Mouse (Mus musculus) large intestine, adult 2 months (tissue): Measurements from ENCODE around the gene Etv5. TPM values are rescaled to one million over a fixed set of nuclear protein-coding genes. Genes with fewer than 3 reads are reported as not detected.
"Not testable (repeated sequence)": the region's sequence is repeated elsewhere in the genome, so short reads cannot be mapped to it uniquely, and the experiment has no call there.

Experiments
- DNase-seq: peaks from one replicate; pipeline ENCODE4 v3.0.0-alpha.2; 2012; ENCODE audit warnings: low read depth, low spot score
- WGBS: fragments of 180-500 bp; shearing (Covaris S2); methylation state at CpG from one replicate; pipeline ENCODE4 v1.1.7; 2018; 5-methylcytosine and 5-hydroxymethylcytosine counted together
- polyA plus RNA-seq: library from polyadenylated mRNA; depleted of rRNA; stranded (reverse); fragments of >200 nt; gene quantifications from 2 replicates; pipeline ENCODE4 v1.2.3, GENCODE M21; 2012; rRNA removed

Etv5 gene
- polyA plus RNA-seq, 1 experiment = 4.8 TPM

GRCm38 (mm10) chr16:22354177-22354576 lies 85.3 kb downstream of the Etv5 start:
- 91% methylated on average over 5 of the region's 5 CpGs for WGBS
- not testable (repeated sequence) for DNase-seq

- WGBS = 61% methylated on average over 3 of the region's 3 CpGs
These were observed 85.9 kb downstream of the Etv5 start for GRCm38 (mm10) chr16:22353639-22354038.

DNA sequence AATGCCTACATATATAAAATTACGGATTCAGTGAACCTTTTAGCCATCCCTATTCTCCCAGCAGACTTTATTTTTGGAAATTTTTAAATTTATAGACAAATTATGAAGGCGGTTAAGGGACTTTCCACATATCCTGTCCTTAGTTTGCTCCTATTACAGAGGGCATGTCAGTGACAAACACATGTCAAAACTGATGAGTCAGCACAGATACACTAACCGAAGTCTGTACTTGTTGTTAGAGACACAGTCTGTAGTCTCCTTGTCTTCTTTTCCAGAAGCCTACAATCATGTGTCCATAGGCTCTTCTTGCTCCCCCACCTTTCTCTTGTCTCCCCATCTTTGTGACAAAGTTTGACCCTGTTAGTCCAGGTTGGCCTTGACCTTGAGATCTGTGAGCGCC lies 88.3 kb downstream of the Etv5 start:
- WGBS = 90% methylated on average over 4 of the region's 4 CpGs
- no peak for DNase-seq

More at GRCm38 (mm10) chr16:22353639-22354038, 85.9 kb downstream of the Etv5 start:
- DNase-seq = no peak

DNA sequence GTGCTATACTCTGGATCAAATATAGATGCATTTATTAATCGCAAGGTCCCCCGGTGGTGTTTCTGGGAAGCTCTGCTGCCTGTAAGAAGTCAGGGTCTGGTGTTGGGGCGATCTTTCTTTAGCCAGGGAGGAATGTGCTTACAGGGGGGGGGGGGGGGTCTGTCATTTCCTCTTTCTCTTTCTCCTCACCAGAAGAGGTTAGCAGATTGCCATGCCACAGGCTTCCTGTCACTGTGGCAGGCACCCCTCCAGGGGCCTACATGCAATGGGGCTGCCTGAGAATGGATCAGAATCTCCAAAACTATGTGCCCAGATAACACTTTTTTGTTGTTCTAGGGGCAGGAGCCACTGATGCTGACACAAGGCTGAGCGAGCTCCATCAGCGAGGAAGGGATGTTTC lies 89.7 kb downstream of the Etv5 start:
- 84% methylated on average over 5 of the region's 5 CpGs for WGBS
- no peak for DNase-seq

DNA sequence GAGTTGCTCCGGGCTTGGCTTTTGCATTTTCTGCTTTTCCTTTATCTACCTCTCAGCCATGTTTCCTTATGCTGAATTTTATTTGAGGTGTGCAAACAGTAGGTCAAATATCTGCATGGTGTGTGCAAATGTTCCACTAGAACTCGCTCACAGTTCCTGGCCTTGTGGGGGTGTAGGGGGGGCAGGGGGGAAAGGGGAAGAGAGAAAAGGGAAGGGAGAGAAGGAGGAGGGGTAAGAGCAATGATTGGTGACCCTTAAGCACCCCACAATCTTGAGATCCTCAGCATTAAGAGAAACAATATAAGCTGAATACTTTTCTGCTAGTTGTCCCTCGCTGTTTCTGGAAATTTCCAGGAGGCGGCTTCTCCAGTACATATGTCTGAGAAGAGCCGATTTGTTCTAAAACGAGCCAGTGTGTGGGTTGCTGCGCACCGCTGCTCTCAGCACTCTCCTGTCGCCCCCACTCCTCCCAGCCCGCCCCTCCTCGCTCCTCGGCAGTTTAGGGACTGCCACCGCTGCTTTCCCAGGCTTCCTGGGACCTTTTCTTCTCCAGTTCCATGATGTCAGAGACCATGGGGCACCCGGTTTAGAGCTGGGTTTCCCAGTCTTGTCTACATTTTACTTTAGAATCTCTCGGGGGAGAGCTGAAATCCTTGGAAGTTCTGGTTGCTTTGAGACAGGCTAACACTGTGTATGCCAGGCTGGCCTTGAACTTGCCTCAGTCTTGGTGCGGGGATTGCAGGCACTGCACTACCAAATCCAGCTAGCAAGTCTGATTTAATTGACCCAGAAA lies 90.8 kb downstream of the Etv5 start:
- no peak for DNase-seq
- whole genome bisulfite sequencing = 53% methylated on average over 16 of the region's 16 CpGs

- WGBS = 70% methylated on average over 4 of the region's 4 CpGs
- no peak for DNase-seq
These were observed 91.5 kb downstream of the Etv5 start for GRCm38 (mm10) chr16:22348014-22348413.

DNA sequence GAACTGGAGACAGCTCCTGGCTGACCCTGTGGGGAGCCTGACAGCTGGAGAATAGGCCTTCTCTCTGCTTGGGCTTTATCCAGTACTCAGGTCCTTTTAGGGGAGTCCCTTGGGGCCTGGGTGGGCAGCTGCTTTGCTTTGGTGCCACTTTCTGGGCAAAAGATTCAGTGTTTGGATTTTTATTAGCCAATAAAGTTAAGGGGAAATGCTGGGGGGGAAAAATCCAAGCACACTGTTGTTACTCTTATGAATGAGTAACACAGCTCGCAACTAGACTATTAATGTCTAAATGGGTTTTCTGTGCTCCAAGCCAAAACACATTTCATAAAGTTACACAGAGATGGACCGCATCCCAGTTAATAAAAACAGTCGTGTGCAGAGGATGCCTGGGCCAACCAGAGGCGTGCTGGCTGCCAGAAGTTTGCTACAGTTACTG lies 98.3 kb downstream of the Etv5 start:
- 53% methylated on average over 4 of the region's 4 CpGs for WGBS
- DNase-seq = no peak

- DNase-seq = no peak
- WGBS = 58% methylated on average over 3 of the region's 3 CpGs
These were observed 103.7 kb downstream of the Etv5 start for GRCm38 (mm10) chr16:22335781-22336180.

Other genes starting within 250 kb of the Etv5 start
- gene Tra2b, start 173.7 kb downstream of the Etv5 start, polyA plus RNA-seq = 38.3 and 40.6 TPM in 2 replicates
- gene Dgkg, start 217.5 kb upstream of the Etv5 start, polyA plus RNA-seq = 0.31 and 0.71 TPM in 2 replicates